Mouse (Mus musculus): ENCODE results near the gene Pot1b.

The Pot1b gene

DNA sequence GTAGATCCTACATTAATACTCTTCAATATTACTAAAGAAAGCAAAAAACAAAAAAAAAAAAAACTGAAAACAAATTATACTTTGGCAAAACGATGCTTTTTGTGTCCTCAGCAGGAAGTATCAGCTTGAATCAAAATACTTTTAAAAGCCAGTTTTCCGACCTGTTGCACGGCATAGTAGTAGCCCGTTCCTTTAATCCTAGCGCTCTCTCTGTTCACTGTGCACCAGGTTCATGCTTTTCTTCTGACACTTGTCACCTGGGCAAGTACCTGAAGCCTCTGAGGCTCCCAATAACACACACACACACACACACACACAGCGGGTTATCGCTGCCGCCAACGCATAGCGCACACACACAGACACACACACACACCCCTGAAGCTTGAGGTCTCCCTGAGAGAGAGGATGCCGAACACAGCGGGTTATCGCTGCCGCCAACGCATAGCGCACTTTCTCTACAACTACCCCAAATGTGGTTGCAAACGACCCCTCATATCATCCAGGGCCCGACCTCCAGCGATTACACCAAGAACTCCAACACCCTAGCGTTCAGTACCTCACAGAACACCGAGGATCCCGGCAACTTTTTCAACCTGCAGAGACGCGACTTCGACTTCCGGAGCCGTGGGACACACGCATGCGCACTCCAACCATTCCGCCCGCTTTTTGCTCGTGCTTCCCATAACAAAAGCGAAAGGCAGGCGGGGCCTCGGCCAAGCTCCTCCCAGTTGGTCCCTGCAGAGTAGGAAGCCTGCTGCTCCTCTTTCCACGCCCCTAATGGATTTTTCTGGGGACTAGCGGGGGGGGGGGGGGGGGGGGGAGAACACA is at the start of gene Pot1b:
Gene Pot1b, minus strand, starts transcription at position 645 of the 828 bp plus-strand sequence.
- DNase-seq, result peak; percentile 97

DNA sequence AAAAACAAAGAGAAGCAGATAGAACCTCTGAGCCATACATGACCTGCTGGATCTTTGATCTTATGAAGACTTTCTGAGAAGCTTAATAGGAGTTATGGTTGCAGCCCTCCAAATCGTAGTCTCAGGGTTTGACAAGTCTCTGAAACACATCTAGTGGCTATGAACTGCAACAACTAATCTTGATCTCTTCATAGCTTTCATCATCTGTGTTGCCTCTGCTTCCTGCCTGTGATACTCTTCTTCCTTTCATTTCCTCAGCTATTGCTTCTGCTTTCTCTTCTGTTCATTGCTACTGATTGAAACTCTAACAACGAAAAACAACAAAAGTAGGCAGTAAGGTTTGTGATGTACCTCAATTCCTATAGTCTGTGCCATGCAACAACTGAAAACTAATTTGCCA is 38.7 kb upstream of the Pot1b start:
- no peak for DNase-seq

- no peak for DNase-seq
These were observed 37.4 kb upstream of the Pot1b start, which contains the start of gene Adgre4 for GRCm38 (mm10) chr17:55749786-55750185. TSS of gene Adgre4 (plus strand) at chr17:55749984.

DNA sequence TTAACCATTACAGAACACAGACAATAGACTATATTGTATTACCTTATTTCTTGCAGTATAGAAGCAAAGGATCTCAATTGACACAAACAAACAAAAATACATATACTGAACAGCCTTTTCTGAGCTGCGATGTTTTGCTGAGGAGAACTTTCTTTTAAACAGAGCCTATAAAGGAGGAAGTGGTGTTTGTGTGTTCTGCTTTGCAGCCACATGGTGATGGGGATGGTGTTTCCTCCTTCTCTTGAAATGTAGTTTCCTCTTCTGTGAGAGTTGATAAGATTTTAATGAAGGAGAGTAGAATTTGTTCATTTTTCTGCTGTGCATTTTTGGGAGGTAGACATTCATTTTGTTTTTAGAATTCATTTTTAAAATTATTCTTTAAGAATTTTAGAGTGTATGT is 24.2 kb upstream of the Pot1b start:
- DNase-seq, result no peak

DNA sequence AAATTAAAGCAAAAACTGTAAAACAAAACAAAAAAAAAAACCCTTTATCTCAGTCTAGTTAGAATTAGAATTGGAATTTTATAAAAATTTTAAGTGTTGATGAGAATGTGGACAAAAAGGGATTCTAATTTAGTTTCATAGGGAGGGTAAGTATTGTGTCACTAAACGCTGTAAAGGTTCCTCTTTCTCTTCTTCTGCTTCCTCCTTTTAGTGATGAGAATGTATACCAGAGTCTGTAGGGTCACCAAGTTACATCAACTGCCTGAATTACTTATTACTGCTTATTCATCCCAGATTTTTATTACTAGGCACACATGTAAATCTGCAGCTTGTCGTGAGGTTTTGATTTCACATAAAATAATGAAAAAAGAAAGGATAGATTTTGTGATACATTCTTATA is 13.8 kb upstream of the Pot1b start:
- DNase-seq, result no peak

GRCm38 (mm10) chr17:55722250-55722649 is 9.8 kb upstream of the Pot1b start:
- no peak for DNase-seq

DNA sequence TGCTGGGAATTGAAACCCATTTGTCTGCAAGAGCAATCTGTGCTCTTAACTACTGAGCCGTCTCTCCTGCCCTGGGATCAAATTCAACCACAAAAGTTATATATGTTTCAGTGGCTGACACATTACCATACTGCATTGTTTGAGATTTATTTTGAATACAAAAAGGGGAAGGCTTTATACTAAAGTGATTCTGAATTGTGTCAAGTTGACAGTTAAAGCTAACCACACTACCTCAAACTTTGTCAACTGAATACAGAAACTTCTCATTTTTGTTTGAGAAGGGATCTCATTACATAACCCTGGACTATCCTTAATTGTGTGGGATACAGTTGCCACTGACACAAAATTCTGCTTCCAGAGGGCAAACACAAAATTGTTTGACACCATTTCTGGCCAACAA is 8.8 kb upstream of the Pot1b start:
- DNase-seq, result no peak

DNA sequence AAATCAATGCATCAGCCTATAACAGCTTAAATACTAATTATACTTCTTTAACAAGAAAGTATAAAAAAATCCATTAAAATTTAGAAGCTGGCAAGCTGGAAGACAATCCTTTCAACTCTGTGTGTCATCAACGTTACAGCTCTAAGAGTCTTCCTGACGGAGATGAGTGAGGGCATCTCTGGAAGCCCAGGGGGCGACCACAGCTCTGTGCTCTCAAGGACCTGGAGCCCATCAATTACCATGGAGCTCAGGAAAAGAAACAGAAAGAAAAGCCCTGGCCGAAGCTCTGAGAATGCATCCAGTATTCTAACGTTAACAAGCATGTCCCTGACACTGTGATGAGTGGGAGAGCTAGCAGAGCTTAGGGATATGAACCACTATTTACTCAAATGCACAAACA is 9.6 kb downstream of the Pot1b start:
- DNase-seq, result no peak

- peak; percentile 55 for DNase-seq
These were observed 10.1 kb downstream of the Pot1b start for GRCm38 (mm10) chr17:55702161-55702820.

DNA sequence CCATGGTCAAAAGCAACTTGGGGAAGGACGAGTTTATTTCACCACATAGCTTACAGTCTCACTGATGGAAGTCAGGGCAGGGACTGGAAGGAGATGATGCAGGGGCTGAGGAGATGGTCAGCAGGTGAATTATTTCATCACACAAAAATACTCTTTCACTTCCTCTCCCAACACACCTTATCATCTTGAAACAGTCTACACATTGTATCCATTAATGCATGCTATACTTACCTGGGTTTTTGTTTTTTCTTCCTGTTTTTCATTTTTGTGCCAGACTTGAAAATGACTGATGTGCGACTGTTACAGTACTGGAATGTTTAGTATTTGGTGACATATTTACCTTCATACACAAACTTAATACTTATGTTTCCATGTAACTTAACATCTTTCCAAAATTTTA is 13.0 kb downstream of the Pot1b start:
- no peak for DNase-seq

- DNase-seq, result no peak
These were observed 51.3 kb downstream of the Pot1b start for GRCm38 (mm10) chr17:55661099-55661498.

DNA sequence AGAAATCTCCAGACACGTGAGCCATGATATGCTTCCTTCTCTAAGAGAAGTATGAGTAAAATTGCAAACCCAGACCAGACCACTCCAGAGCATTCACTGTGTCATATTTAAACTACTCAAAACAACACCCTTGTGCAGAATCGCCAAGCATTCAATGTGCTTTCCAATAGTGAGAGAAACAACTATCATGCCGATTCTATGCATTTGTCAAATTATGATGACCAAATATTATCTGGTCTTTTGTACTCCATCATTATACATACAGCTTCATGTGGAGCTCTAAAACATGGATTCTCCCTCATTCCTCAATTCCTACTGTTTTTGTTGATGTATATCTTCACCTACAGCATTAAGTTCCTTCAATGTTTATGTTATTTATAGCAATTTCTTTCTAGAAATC is 87.3 kb downstream of the Pot1b start, which contains the start of gene Vmn2r118:
Gene Vmn2r118, minus strand, starts transcription at position 101 of the 400 bp plus-strand sequence.
- no peak for DNase-seq

Data from layer of hippocampus, adult 9-11 months (tissue).